Mouse (Mus musculus) 3T3-L1 (cell line): Measurements from ENCODE around the gene Izumo1.
"Not testable (repeated sequence)": the region's sequence is repeated elsewhere in the genome, so short reads cannot be mapped to it uniquely, and the experiment has no call there.

Experiments used
- DNase-seq: peaks from one replicate; pipeline ENCODE4 v3.0.0-alpha.2; 2015; ENCODE audit warnings: low read depth, low spot score

Gene Izumo1

DNA sequence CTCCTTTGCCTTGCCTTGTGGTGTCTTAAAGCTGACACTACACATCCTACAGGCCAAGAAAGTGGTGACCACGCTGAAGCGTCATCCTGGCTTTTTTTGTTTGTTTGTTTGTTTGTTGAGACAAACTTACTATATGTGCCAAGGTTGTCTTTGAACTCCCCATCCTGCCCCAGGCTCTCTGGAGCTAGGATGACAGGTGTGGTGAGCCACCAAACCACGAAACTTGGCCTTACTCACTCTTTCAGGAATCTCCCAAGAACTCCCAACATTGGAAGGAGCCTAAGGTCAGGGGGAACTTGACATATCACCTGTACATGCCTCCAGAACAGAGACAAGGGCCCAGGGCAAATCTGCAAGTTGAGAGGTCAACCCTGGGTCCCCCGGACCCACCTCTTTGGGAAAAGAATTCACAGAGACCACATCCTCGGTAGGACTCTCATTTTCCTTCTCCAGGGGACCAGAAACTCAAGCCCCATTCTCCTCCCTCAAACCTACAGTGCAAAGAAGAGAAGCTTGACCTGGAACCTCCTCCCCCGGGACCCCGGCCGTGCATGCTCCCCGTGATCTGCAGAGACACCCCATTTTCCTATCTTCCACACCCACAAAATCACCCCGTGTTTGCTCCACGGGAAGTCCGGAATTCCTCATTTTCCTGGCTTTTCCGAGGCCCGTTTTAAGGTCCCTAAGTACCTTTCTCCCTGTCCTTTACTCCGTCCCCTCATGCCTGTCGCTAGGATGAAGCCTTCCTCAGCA lies 21.1 kb downstream of the Izumo1 start:
- DNase-seq, result no peak

- peak; percentile 78 for DNase-seq
Measured at GRCm38 (mm10) chr7:45643441-45644178, 22.0 kb downstream of the Izumo1 start.

DNA sequence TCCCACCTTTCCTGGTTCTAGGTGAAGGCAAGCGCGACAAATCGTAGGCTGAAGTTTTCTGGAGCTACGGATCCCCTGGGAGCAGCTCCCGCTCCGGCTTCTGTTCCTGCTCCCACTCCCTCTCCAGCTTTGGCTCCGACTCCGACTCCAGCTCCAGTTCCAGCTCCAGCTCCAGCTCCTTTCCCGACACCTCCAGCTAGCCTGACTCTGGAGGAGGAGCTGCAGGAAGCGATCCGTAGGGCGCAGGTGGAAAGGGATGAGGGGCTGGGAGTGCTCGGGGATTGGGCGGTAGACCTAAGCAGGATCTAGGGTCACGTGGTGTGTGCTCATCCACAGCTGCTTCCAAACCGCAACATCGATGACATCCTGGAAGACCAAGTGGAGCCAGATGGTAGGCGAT lies 22.6 kb downstream of the Izumo1 start:
- no peak for DNase-seq

DNA sequence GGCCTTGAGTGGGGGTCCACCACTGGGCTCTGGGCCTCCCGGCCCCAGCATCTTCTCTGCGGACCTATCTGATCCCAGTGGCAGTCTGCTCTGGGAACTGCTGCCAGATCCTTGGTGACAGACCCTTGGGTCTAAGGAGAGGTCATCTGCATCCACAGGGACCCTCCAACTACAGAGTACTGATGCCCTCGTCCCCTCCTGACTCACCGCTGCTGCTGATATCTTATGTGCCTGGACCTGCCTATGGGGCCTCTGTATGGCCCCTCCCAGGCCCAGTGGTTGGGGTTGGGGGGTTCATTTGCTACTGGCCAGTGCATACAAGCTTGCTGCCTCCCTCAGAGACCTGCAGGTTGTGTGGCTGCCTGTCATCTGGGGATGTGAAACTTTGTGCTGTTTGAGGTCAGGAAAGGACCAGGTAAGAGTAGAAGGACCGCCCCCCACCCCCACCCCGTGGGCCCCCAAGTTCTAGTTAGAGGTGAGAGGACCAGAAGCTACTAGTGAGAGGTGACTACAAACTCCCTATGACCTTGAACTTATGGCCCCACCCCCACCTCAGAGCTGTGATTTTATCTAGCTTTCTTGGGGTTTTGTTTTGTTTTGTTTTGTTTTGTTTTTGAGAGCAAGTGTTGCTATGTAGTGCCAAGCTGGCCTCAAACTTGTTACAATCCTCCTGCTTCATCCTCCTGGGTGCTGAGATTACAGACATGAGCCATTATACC lies 23.4 kb downstream of the Izumo1 start:
- no peak for DNase-seq

DNA sequence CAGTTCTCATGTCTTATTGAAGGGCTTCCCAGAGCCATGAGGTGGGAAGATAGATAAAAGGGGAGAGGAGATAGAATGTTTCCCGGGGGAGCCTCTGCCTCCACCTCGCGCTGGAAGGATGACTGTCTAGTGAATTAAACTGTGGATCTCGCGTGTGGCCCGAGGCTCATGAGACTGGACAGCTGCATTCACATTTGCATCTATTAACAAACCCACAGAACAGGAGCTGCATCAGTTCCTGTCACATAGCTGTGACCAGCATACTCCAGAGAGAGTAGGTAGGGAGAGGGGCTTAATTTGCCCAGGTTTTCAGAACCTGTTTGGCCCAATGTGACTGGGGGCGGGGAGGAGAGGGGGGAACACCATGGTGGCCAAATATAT lies 24.0 kb downstream of the Izumo1 start:
- DNase-seq, result no peak

DNA sequence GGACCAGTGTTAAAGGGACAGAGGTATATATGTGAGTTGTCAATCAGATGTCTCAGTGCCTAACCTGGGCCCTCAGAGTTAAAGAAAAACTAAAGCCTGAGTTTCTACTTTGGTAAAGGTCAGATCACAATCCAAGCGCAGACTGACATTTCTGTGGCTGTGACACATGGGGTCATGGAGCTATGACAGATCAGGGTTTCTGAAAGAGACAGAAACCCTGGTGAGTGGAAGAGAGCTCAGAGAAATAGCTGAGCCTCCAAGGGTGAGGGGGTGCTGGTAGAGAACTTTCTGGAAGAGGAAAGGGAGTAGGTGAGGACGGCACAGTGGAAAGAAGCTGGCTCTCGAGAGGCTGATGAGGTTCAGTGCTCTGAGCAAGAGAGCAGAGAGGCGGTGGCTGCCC lies 25.1 kb downstream of the Izumo1 start:
- DNase-seq, result no peak

- no peak for DNase-seq
Measured at GRCm38 (mm10) chr7:45649351-45649750, 27.7 kb downstream of the Izumo1 start.

- DNase-seq, result not testable (repeated sequence)
Measured at GRCm38 (mm10) chr7:45650484-45650883, 28.9 kb downstream of the Izumo1 start.

GRCm38 (mm10) chr7:45654424-45655047 lies 32.9 kb downstream of the Izumo1 start:
- DNase-seq, result no peak

- DNase-seq, result no peak
Measured at GRCm38 (mm10) chr7:45660746-45661478, 39.3 kb downstream of the Izumo1 start.

GRCm38 (mm10) chr7:45661702-45662101 lies 40.1 kb downstream of the Izumo1 start:
- not testable (repeated sequence) for DNase-seq

DNA sequence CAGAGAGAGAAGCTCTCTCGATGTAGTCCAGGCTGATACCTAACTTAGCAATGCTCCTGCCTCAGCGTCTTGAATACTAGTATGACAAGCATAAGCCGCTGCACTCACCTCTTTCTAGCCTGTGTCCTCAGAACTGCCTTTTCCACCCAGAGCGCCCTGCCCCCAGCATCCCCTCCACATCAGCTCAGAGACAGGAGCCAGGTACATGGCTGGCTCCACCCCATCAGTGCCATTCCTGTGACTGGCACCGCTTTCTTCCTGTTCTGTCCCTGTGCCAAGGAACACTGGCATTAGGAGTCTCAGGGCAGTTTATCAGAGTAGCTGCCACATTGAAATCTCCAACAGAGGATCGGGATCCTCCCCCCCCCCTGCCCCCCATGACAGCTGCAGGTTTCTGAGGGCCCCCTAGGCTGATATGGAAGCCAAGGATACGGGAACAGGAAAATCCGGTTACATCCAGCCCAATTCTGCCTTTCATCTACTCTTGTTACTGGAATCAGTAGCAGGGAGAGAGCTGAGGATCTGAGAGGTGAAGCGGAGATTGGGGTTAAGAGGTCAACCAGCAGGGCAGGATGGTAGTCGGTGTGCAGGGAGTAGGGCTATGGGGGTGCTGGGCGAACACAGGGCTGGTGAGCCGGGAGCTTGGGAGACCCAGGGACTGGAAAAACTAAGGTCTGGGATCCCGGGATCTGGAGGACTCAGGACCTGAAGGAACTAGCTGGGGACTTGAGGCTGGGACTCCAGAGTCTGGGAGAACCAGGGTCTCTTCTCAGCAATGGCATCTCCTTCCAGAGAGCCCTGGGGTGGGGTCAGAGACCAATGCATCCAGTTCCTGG lies 43.9 kb downstream of the Izumo1 start:
- DNase-seq, result no peak

GRCm38 (mm10) chr7:45666161-45666560 lies 44.5 kb downstream of the Izumo1 start, which contains the start of gene Fut2:
TSS of gene Fut2 (minus strand) at chr7:45666394.
- no peak for DNase-seq

- DNase-seq, result no peak
Measured at GRCm38 (mm10) chr7:45667761-45668160, 46.1 kb downstream of the Izumo1 start.

DNA sequence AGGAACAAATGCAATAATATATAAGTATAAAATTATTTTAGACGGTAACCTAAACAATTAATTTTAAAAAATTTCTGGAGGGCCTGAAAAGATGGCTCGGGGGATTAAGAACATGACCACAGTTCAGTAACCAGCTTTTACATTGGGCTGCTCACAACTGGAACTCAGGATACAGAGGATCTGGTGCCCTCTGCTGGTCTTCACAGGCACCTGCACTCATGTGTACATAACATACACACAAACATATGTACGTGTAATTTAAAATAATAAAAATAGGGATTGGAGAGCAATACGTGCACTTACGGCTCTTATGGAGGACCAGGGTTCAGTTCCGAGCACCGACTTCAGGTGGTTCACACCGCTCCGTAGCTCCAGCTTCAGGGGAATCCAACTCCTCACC lies 47.3 kb downstream of the Izumo1 start:
- DNase-seq, result no peak

DNA sequence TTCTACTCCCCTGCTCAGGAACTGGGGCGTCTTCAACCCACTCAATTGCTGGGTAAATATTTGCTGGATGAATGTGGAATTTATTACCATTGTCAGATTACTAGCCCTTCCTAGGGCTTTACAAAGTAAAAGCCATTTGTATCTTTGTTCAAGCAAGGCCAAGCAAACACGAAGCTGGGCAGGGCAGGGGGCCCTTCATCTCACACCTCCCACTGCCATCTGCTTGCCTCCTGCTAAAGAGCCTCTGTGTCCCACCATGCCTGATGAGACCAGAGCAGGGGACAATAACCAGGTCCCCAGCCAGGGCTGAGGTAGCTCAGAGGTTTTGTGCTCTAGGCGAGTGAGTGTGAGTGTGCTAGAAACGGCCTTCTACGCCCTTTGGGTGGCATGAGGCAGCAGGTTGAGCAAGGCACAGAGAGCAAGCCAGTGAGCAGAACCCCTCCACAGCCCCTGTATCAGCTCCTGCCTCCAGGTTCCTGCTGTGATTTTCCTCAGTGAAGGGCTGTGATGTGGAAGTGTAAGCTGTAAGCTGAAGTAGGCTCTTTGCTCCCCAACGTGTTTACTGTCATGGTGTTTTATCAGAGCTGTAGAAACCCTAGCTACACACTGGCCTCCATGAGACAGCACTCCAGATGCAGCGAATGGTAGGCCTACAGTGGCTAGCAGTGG lies 56.1 kb downstream of the Izumo1 start:
- DNase-seq, result no peak
